Mouse (Mus musculus) limb, embryonic 11.5 days (tissue): ENCODE results near the gene Abr. TPM values are rescaled to one million over a fixed set of nuclear protein-coding genes. Genes with fewer than 3 reads are reported as not detected.

Experiments used
- ATAC-seq: fragments of 200-750 bp; cut with Nextera tagmentation; 2 replicates; pipeline ENCODE4 v1.8.0; 2017; ENCODE audit warnings: low read depth; ENCODE audit not compliant: insufficient number of reproducible peaks, low FRiP score, low TSS enrichment
- DNase-seq: peaks from one replicate; pipeline ENCODE4 v3.0.0-alpha.2; 2015; ENCODE audit warnings: low spot score
- H3K27ac ChIP-seq: fragments of 300-500 bp; sonication (generic); replicated peaks from 2 replicates; pipeline ENCODE4 v1.5.1; 2014; ENCODE audit warnings: low read depth, mild to moderate bottlenecking, low read length
- H3K27me3 ChIP-seq: fragments of 300-500 bp; sonication (generic); 2 replicates; pipeline ENCODE4 v1.6.1; 2014; ENCODE audit warnings: mild to moderate bottlenecking, low read length, mixed read lengths; ENCODE audit not compliant: control insufficient read depth, insufficient read depth
- H3K36me3 ChIP-seq: fragments of 300-500 bp; sonication (generic); 2 replicates; pipeline ENCODE4 v1.6.1; 2014; ENCODE audit warnings: mild to moderate bottlenecking, low read length, moderate library complexity, mixed read lengths; ENCODE audit not compliant: control insufficient read depth, insufficient read depth
- H3K4me1 ChIP-seq: fragments of 300-500 bp; sonication (generic); 2 replicates; pipeline ENCODE4 v1.6.1; 2014; ENCODE audit warnings: low read length, mixed read lengths; ENCODE audit not compliant: control insufficient read depth, insufficient read depth
- H3K4me2 ChIP-seq: fragments of 300-500 bp; sonication (generic); 2 replicates; pipeline ENCODE4 v1.6.1; 2014; ENCODE audit warnings: low read depth, mild to moderate bottlenecking, moderate library complexity; ENCODE audit not compliant: severe bottlenecking
- H3K4me3 ChIP-seq: fragments of 300-500 bp; sonication (generic); 2 replicates; pipeline ENCODE4 v1.5.1; 2014; ENCODE audit warnings: low read depth, low read length
- H3K9ac ChIP-seq: fragments of 300-500 bp; sonication (generic); 2 replicates; pipeline ENCODE4 v1.6.1; 2014; ENCODE audit warnings: mild to moderate bottlenecking, low read length
- H3K9me3 ChIP-seq: fragments of 300-500 bp; sonication (generic); 2 replicates; pipeline ENCODE4 v1.6.1; 2016; ENCODE audit warnings: low read length; ENCODE audit not compliant: control insufficient read depth
- WGBS: fragments of 180-500 bp; shearing (Covaris S2); extraction: QIAGEN DNeasy Blood & Tissue Kit; methylation state at CpG from one replicate; pipeline ENCODE4 v1.1.7; 2014; 5-methylcytosine and 5-hydroxymethylcytosine counted together
- polyA plus RNA-seq: library from polyadenylated mRNA; unstranded; fragments of >200 nt; fragmentation: Nextera tagmentation; extraction: Ambion mirVana; gene quantifications from 2 replicates; pipeline ENCODE4 v1.2.1, GENCODE M21; 2014

The Abr gene
- polyA plus RNA-seq, 1 experiment from 2014 or later, result 45.2 TPM

DNA sequence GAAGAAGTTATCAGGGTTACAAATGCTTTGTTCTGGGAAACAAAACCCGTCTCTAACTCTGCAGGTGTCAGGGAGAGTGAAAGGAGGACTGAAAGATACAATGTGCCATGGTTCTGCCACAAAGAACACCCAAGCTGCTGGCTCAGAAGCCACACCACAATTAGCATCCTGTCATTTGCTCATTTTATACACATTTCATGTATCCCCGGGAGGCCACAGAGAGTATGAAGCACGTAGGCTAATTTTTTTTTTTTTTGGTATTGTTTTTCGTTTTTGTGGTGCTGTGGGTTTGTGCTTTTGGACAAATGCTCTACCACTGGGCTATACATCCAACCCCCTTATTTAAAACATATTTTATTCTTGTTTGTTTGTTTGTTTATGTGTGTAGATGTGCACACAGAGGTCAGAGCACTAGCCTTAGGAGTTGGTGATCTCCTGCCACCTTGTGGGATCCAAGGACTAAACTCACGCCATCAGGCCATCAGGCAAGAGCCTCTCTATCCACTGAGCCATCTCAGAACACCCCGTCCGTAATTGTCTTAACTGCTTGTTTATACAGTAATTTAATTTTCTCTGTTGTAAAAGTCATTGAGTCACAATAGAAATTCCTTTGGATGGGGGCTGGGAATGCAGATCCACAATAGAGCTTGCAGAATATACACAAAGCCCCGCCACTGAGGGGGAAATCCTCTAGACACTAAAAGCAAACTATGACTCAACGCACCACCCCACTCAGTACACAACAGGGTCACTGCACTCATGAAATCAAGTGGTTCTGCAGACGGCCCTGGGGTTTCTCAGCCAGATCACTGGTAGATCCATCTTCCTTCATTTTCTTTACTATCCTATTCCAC, 33.3 kb downstream of the Abr start:
- no peak overlapping the region for H3K9ac ChIP-seq
- no peaks in the 10 kb centered on the region for H3K9me3 ChIP-seq
- H3K27ac ChIP-seq, result no peak overlapping the region
- no peaks in the 10 kb centered on the region for H3K36me3 ChIP-seq
- no peak overlapping the region for H3K4me3 ChIP-seq
- DNase-seq, result no peak
- ATAC-seq, result no peak
- H3K4me1 ChIP-seq, result no peaks in the 10 kb centered on the region
- WGBS, result 76% methylated on average over 10 of the region's 10 CpGs
- no peak overlapping the region for H3K4me2 ChIP-seq
- no peaks in the 10 kb centered on the region for H3K27me3 ChIP-seq

DNA sequence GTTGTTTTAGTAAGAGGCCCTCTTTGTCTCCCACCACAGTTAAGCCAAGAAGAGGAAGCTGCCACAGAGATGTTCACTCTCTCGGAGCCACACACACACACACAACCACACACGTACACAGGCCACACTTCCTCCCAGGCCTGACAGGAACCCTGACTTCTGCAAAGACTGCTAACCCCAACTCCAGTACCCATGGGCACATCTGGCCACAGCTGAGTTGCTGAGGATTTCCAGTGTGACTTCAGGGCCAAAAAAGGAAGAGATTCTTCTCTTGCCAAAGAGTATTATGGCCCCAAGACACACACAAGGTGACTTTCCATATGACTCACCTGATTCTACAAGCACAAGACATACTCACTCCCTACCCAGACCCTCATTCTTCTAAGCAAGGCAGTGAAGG, 34.1 kb downstream of the Abr start:
- no peak for DNase-seq
- Histone ChIP-seq H3K4me2 (no peak overlapping the region), H3K36me3 (no peaks in the 10 kb centered on the region), H3K9me3 (no peaks in the 10 kb centered on the region), H3K4me3 (no peak overlapping the region), H3K4me1 (no peaks in the 10 kb centered on the region), H3K9ac (no peak overlapping the region), H3K27ac (no peak overlapping the region), H3K27me3 (no peaks in the 10 kb centered on the region)
- 88% methylated on average over 2 of the region's 2 CpGs for WGBS
- ATAC-seq, result no peak

DNA sequence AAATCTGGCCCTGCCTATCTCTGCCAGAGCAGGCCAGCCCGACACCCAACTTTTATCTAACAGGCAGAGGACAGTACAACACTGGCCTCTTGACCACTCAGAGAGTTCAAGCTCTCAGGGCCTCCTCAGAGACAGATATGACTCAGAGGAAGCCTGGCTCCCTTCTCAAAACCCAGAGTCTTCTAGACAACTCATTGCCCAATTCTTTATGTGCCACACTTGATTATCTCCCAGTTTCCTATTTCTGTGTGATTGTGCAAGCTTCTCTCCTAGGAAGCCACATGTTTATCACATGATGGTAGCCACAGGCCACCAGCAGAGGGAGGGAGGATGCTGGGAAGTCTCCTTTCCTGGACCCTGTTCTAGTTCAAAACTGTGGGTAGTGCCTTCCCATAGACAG, 34.8 kb downstream of the Abr start:
- Histone ChIP-seq H3K36me3 (no peaks in the 10 kb centered on the region), H3K4me3 (no peak overlapping the region), H3K9me3 (no peaks in the 10 kb centered on the region), H3K27me3 (no peaks in the 10 kb centered on the region), H3K9ac (no peak overlapping the region), H3K4me2 (no peak overlapping the region), H3K4me1 (no peaks in the 10 kb centered on the region), H3K27ac (no peak overlapping the region)
- no peak for ATAC-seq
- 93% methylated on average over 1 of the region's 1 CpGs for WGBS
- no peak for DNase-seq

DNA sequence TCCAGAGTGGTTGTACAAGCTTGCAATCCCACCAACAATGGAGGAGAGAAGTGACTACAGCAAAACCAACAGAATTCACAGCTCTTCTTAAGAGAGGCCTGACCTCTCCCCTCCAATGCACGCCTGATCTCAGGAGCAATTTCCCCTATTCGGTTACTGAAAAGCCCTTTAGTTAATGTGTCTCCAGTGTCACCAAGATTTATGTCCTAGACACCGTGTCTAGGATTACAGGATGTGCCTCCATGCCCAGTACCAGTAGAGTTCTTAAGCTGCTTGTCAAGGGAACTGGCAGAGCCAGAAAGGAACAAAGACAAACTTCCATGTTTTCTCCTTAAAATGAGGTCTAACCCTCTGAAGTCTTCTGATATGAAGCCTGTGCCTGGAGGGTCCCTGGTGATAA, 36.0 kb downstream of the Abr start:
- no peak overlapping the region for H3K27ac ChIP-seq
- no peaks in the 10 kb centered on the region for H3K9me3 ChIP-seq
- no peak for DNase-seq
- H3K4me3 ChIP-seq, result no peak overlapping the region
- H3K27me3 ChIP-seq, result no peaks in the 10 kb centered on the region
- no peak for ATAC-seq
- H3K9ac ChIP-seq, result no peak overlapping the region
- H3K36me3 ChIP-seq, result no peaks in the 10 kb centered on the region
- H3K4me1 ChIP-seq, result 0 out of 2 replicates have a peak, but pooled peaks cover 3% of the 10 kb centered on the region
- no peak overlapping the region for H3K4me2 ChIP-seq
- 14% methylated on average over 3 of the region's 3 CpGs for WGBS

DNA sequence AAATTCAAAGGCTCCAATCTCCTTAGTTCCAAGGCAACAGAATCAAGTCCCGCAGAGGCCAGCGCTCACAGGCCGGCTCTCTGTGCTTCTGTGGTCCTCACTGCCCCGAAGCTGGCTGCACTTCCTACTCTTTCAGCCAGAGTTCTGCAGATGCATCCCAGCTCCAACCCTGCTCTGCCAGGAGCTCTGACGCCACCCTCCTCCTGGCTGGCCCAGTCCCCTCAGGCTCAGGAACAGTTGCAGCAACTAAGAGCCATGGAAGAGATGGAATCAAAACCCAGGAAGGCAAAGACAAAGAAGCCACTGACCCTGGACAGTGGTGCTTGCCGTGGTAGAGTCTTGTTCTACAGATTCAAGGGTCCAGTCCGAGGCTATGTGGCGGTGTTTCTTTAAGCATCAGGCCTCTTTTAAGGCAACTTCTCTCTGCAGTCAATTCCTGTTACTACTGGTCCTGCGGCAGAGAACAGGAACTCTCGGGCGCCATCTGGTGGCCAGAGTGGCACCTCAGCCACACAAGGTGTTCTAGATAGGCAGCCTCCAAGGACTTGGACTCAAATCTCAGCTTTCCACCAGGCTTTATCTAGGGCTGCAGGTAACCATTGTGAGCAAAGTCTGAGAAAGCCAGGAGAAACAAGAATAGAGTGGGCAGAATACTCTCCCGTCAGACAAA, 44.4 kb downstream of the Abr start:
- WGBS, result 37% methylated on average over 12 of the region's 12 CpGs
- Histone ChIP-seq H3K36me3 (no peaks in the 10 kb centered on the region), H3K4me3 (no peak overlapping the region), H3K9me3 (no peaks in the 10 kb centered on the region), H3K4me1 (peaks cover 8% of the 10 kb centered on the region; the same call in 1 of the 2 replicates), H3K9ac (no peak overlapping the region), H3K4me2 (no peak overlapping the region), H3K27ac (no peak overlapping the region), H3K27me3 (no peaks in the 10 kb centered on the region)
- DNase-seq (peak; percentile 97), ATAC-seq (peak; percentile 39)

DNA sequence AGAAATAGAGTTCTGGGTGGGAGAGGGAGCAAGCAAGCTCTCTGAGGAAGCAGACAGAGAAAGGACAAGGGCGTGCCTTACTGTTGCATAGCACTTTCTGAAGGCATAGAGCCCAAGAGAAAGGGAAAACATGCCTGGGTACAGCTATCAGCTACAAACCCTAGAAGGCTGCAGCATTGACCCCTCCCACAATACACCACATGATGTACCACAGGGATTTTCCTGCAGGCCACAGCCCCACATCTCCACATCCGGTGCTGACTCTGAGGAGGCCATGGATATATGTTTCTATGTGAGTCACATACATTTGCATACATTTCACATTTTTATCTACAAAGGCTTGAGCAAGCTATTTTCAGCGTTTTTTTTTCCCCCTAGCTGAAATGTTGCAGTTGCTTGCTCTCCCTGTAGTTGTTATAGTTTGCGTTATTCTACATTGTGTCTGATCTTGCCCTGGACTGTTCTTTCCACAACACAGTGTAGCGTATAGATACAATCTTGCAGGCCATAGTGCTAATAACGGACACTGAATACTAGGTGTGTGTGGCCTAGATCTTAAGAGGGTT, 49.2 kb downstream of the Abr start:
- no peak overlapping the region for H3K27ac ChIP-seq
- H3K4me1 ChIP-seq, result peaks cover 30% of the 10 kb centered on the region
- no peaks in the 10 kb centered on the region for H3K9me3 ChIP-seq
- no peak overlapping the region for H3K9ac ChIP-seq
- ATAC-seq (no peak), DNase-seq (no peak)
- H3K27me3 ChIP-seq, result no peaks in the 10 kb centered on the region
- no peak overlapping the region for H3K4me2 ChIP-seq
- H3K4me3 ChIP-seq, result no peak overlapping the region
- no peaks in the 10 kb centered on the region for H3K36me3 ChIP-seq
- WGBS, result 89% methylated on average over 6 of the region's 6 CpGs

DNA sequence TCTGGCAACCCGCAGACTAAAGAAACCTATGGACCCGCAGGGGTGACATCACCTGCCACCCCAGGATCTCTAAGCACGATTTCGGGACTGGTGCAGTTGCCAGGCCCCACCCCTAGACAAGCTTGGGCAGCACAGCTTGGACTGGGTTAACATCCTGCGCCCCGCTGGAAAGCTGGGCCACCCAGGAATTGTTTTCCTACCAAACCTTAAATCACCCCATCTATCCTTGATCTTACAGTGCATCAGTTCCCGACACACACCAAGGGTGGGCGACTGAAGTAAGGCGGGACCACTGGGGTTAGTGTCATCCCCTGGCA, 50.5 kb downstream of the Abr start:
- Histone ChIP-seq H3K4me2 (peak overlapping the region; percentile 92), H3K9ac (peak overlapping the region; percentile 88), H3K4me1 (peaks cover 32% of the 10 kb centered on the region), H3K27ac (no peak overlapping the region; the same call in 1 of the 2 replicates), H3K36me3 (no peaks in the 10 kb centered on the region), H3K4me3 (peak overlapping the region; percentile 82), H3K9me3 (no peaks in the 10 kb centered on the region), H3K27me3 (no peaks in the 10 kb centered on the region)
- ATAC-seq (no peak), DNase-seq (no peak)
- 3% methylated on average over 9 of the region's 9 CpGs for WGBS

DNA sequence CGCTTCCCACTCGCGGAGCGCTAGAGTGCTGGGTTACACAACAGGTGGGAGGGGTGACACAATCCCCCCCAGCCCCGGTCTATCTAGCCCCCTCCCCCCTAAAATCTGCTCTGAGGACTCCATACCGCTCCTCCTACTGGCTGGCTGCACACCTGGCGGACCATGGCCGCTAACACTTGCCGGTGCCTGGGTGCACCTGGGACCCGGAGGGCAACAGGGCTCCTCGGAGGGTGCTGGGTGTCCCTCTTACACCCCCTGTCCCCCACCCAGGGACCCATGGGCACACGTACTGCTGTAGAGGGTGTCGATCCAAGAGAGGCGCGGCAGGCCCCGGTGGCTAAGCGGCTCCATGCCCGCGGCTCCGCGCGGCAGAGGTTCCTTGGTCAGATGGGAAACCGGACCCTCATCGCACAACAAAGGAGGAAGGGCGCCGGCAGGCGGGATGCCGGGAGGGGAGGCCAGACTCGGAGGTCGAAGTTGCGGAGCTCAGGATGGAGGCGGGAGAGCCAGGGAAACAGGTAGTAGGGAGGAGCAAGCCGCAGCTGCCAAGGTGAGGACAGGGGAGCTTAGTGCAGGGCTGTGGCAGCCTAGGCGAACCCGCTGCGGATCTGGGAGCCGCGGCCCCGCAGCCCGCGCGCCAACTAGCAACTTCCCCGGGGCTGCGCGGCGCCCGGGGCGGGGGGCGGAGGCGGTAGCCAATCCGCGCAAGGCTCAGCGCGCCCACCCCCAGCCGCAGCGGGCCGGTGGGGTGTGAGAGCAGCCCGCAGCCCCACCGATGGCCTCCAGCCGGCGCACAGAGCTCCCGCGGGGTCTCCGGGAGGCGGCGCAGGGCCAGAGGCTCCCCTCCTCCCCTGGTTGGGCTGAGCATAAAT, 51.1 kb downstream of the Abr start:
- peak overlapping the region; percentile 23; the same call in 1 of the 2 replicates for H3K27ac ChIP-seq
- peak; percentile 85 for ATAC-seq
- peaks cover 37% of the 10 kb centered on the region for H3K4me1 ChIP-seq
- peak; percentile 80 for DNase-seq
- H3K27me3 ChIP-seq, result no peaks in the 10 kb centered on the region
- no peaks in the 10 kb centered on the region for H3K36me3 ChIP-seq
- H3K9ac ChIP-seq, result peak overlapping the region; percentile 88
- peak overlapping the region; percentile 92 for H3K4me2 ChIP-seq
- H3K9me3 ChIP-seq, result no peaks in the 10 kb centered on the region
- H3K4me3 ChIP-seq, result peak overlapping the region; percentile 82
- 0% methylated on average over 66 of the region's 66 CpGs for WGBS
